Mouse (Mus musculus) midbrain, embryonic 10.5 days (tissue): Measurements from ENCODE around the gene Ccdc103. TPM values are rescaled to one million over a fixed set of nuclear protein-coding genes. Genes with fewer than 3 reads are reported as not detected.

Source experiments
- DNase-seq: peaks from one replicate; pipeline ENCODE4 v3.0.0-alpha.2; 2017; ENCODE audit warnings: low spot score
- H3K27ac ChIP-seq: fragments of 300-500 bp; sonication (generic); replicated peaks from 2 replicates; pipeline ENCODE4 v1.5.1; 2016; ENCODE audit warnings: mild to moderate bottlenecking
- H3K27me3 ChIP-seq: fragments of 300-500 bp; sonication (generic); 2 replicates; pipeline ENCODE4 v1.6.1; 2016; ENCODE audit warnings: low read depth, mild to moderate bottlenecking; ENCODE audit not compliant: poor library complexity, severe bottlenecking
- H3K36me3 ChIP-seq: fragments of 300-500 bp; sonication (generic); 2 replicates; pipeline ENCODE4 v1.6.1; 2016; ENCODE audit warnings: mild to moderate bottlenecking, moderate library complexity
- H3K4me1 ChIP-seq: fragments of 300-500 bp; sonication (generic); 2 replicates; pipeline ENCODE4 v1.6.1; 2016
- H3K4me3 ChIP-seq: fragments of 300-500 bp; sonication (generic); 2 replicates; pipeline ENCODE4 v1.5.1; 2016; ENCODE audit warnings: mild to moderate bottlenecking, moderate library complexity
- H3K9me3 ChIP-seq: fragments of 300-500 bp; sonication (generic); replicated peaks from 2 replicates; pipeline ENCODE4 v1.6.1; 2016; ENCODE audit warnings: mild to moderate bottlenecking
- WGBS: fragments of 180-500 bp; shearing (Covaris S2); methylation state at CpG from one replicate; pipeline ENCODE4 v1.1.7; 2016; 5-methylcytosine and 5-hydroxymethylcytosine counted together
- polyA plus RNA-seq: library from polyadenylated mRNA; unstranded; fragments of >200 nt; fragmentation: Nextera tagmentation; extraction: Ambion mirVana; gene quantifications from 2 replicates; pipeline ENCODE4 v1.2.1, GENCODE M21; 2016

The Ccdc103 gene
- polyA plus RNA-seq, 1 experiment from 2014 or later: 2.2 TPM

GRCm38 (mm10) chr11:102859933-102860332 is 21.1 kb upstream of the Ccdc103 start:
- no peaks in the 10 kb centered on the region for H3K4me1 ChIP-seq
- H3K9me3 ChIP-seq: no peaks in the 10 kb centered on the region
- no peak overlapping the region for H3K4me3 ChIP-seq
- H3K27me3 ChIP-seq: no peaks in the 10 kb centered on the region
- no peak overlapping the region for H3K27ac ChIP-seq
- peaks cover 100% of the 10 kb centered on the region for H3K36me3 ChIP-seq
- no peak for DNase-seq
- WGBS: 96% methylated on average over 8 of the region's 8 CpGs

GRCm38 (mm10) chr11:102864272-102864671 is 16.7 kb upstream of the Ccdc103 start:
- H3K27ac ChIP-seq: no peak overlapping the region
- H3K4me1 ChIP-seq: no peaks in the 10 kb centered on the region
- no peaks in the 10 kb centered on the region for H3K9me3 ChIP-seq
- no peak overlapping the region for H3K4me3 ChIP-seq
- peak; percentile 62 for DNase-seq
- WGBS: 62% methylated on average over 4 of the region's 4 CpGs
- no peaks in the 10 kb centered on the region for H3K27me3 ChIP-seq
- peaks cover 100% of the 10 kb centered on the region for H3K36me3 ChIP-seq

GRCm38 (mm10) chr11:102874801-102875334 is 6.1 kb upstream of the Ccdc103 start:
- DNase-seq: no peak
- no peaks in the 10 kb centered on the region for H3K9me3 ChIP-seq
- H3K36me3 ChIP-seq: peaks cover 74% of the 10 kb centered on the region
- no peaks in the 10 kb centered on the region for H3K27me3 ChIP-seq
- WGBS: 92% methylated on average over 7 of the region's 7 CpGs
- H3K4me1 ChIP-seq: peaks cover 9% of the 10 kb centered on the region
- no peak overlapping the region for H3K4me3 ChIP-seq
- no peak overlapping the region for H3K27ac ChIP-seq

GRCm38 (mm10) chr11:102879558-102879957 is 1.4 kb upstream of the Ccdc103 start:
- no peak overlapping the region for H3K27ac ChIP-seq
- H3K9me3 ChIP-seq: no peaks in the 10 kb centered on the region
- WGBS: 73% methylated on average over 2 of the region's 2 CpGs
- DNase-seq: no peak
- H3K27me3 ChIP-seq: peaks cover 14% of the 10 kb centered on the region
- peak overlapping the region; percentile 81 for H3K4me3 ChIP-seq
- peaks cover 24% of the 10 kb centered on the region for H3K4me1 ChIP-seq
- H3K36me3 ChIP-seq: peaks cover 36% of the 10 kb centered on the region

DNA sequence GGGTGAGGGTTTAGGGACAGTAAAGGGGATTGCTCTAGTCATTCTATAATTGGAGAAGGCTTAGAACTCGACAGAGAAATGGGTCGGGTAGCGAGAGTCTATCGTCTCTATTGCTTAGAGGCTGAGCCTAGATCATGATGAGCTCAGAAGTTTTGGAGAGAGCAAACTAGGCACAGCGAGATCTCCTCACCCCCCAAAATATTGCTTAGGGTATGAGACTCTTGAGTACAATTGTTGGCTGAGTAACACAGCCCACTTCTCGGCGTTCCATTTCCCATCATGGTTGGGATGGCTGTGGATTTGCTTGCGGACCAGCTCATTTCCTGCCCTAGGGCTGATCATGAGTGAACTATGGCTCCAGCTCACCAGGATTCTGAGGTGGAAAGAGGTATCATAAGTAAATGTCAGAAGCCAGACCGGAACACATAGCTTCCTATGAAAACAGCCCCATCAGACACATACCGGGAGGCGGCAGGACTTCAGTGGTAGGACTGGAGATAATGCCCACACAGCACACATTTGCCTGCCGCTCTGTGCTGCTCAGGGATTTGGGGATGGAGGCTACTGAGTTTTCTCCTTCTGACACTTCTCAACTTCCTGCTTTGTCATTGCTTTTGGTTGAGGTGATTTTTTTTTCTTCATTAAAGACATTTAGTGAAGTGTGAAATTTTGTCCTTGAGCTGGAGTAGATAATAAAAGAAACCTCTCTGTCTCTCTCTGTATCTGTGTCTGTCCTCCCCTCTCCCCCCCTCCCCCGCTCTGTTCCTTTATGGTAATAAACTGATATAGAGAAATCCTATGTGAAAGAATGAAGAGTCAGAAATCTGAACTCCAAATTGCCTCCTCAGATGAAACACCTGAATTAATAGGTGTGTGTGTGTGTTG is 552 bp downstream of the Ccdc103 start:
- H3K4me3 ChIP-seq: peak overlapping the region; percentile 81
- no peaks in the 10 kb centered on the region for H3K9me3 ChIP-seq
- peaks cover 16% of the 10 kb centered on the region for H3K36me3 ChIP-seq
- WGBS: 20% methylated on average over 13 of the region's 13 CpGs
- peaks cover 22% of the 10 kb centered on the region for H3K27me3 ChIP-seq
- H3K27ac ChIP-seq: peak overlapping the region; percentile 98
- H3K4me1 ChIP-seq: peaks cover 24% of the 10 kb centered on the region
- no peak for DNase-seq

- Histone ChIP-seq H3K4me3 (no peak within 1 kb of the TSS), H3K9me3 (no peaks in the 10 kb centered on the region), H3K27ac (no peak within 1 kb of the TSS), H3K36me3 (no peaks in the 10 kb centered on the region), H3K4me1 (peaks cover 22% of the 10 kb centered on the region), H3K27me3 (peaks cover 25% of the 10 kb centered on the region)
- DNase-seq: no peak
- WGBS: 63% methylated on average over 10 of the region's 10 CpGs
Observed at GRCm38 (mm10) chr11:102884616-102885219, 3.7 kb downstream of the Ccdc103 start, which contains the start of gene Fam187a. Gene Fam187a, plus strand, starts transcription at chr11:102885169.

- DNase-seq: no peak
- H3K27ac ChIP-seq: no peak overlapping the region
- 78% methylated on average over 5 of the region's 5 CpGs for WGBS
- H3K4me1 ChIP-seq: 0 out of 2 replicates have a peak, but pooled peaks cover 5% of the 10 kb centered on the region
- no peaks in the 10 kb centered on the region for H3K36me3 ChIP-seq
- no peaks in the 10 kb centered on the region for H3K9me3 ChIP-seq
- H3K27me3 ChIP-seq: peaks cover 43% of the 10 kb centered on the region
- H3K4me3 ChIP-seq: no peak overlapping the region
Observed at GRCm38 (mm10) chr11:102887433-102887832, 6.4 kb downstream of the Ccdc103 start.

- H3K4me1 ChIP-seq: peaks cover 8% of the 10 kb centered on the region
- WGBS: 70% methylated on average over 3 of the region's 3 CpGs
- DNase-seq: no peak
- peaks cover 44% of the 10 kb centered on the region for H3K27me3 ChIP-seq
- H3K4me3 ChIP-seq: no peak overlapping the region
- H3K27ac ChIP-seq: no peak overlapping the region
- H3K36me3 ChIP-seq: no peaks in the 10 kb centered on the region
- no peaks in the 10 kb centered on the region for H3K9me3 ChIP-seq
Observed at GRCm38 (mm10) chr11:102888135-102888534, 7.1 kb downstream of the Ccdc103 start.

GRCm38 (mm10) chr11:102890096-102890495 is 9.1 kb downstream of the Ccdc103 start:
- no peaks in the 10 kb centered on the region for H3K9me3 ChIP-seq
- H3K4me1 ChIP-seq: peaks cover 16% of the 10 kb centered on the region
- H3K4me3 ChIP-seq: no peak overlapping the region
- DNase-seq: no peak
- WGBS: 74% methylated on average over 5 of the region's 5 CpGs
- H3K27ac ChIP-seq: no peak overlapping the region
- H3K36me3 ChIP-seq: no peaks in the 10 kb centered on the region
- H3K27me3 ChIP-seq: peaks cover 55% of the 10 kb centered on the region

GRCm38 (mm10) chr11:102893015-102893651 is 12.1 kb downstream of the Ccdc103 start:
- Histone ChIP-seq H3K4me3 (peak overlapping the region; percentile 45), H3K27me3 (peaks cover 74% of the 10 kb centered on the region), H3K36me3 (no peaks in the 10 kb centered on the region), H3K9me3 (no peaks in the 10 kb centered on the region), H3K4me1 (peaks cover 16% of the 10 kb centered on the region), H3K27ac (peak overlapping the region; percentile 67)
- 3% methylated on average over 43 of the region's 43 CpGs for WGBS
- DNase-seq: peak; percentile 68

DNA sequence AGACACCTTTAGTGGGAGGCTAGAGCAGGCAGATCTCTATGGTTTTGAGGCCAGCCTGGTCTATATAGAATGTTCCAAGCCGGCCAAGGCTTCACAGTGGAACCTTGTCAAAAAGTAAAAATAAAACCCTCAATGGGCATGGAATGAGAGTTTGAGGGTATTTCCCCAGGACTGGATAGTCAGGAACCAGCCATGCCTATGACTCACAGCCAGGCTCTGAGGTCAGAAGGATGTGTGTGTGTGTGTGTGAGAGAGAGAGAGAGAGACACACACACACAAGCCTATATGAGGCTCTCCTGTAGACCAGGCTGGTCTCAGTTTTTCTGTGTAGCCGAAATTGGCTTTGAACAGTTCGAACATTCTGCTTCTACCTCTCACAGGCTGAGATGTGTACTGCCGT is 13.7 kb downstream of the Ccdc103 start:
- DNase-seq: no peak

GRCm38 (mm10) chr11:102895779-102896178 is 14.8 kb downstream of the Ccdc103 start:
- Histone ChIP-seq H3K36me3 (no peaks in the 10 kb centered on the region), H3K4me3 (no peak overlapping the region), H3K4me1 (peaks cover 14% of the 10 kb centered on the region), H3K27ac (no peak overlapping the region), H3K27me3 (peaks cover 81% of the 10 kb centered on the region), H3K9me3 (no peaks in the 10 kb centered on the region)
- WGBS: 79% methylated on average over 9 of the region's 9 CpGs
- DNase-seq: no peak

More for the DNA sequence above, 13.7 kb downstream of the Ccdc103 start:
- Histone ChIP-seq H3K36me3 (no peaks in the 10 kb centered on the region), H3K4me1 (peaks cover 14% of the 10 kb centered on the region), H3K27me3 (peaks cover 83% of the 10 kb centered on the region), H3K27ac (no peak overlapping the region), H3K9me3 (no peaks in the 10 kb centered on the region), H3K4me3 (no peak overlapping the region)
- 89% methylated on average over 4 of the region's 4 CpGs for WGBS
